Mouse (Mus musculus): ENCODE results near the gene Pskh1.

DNA sequence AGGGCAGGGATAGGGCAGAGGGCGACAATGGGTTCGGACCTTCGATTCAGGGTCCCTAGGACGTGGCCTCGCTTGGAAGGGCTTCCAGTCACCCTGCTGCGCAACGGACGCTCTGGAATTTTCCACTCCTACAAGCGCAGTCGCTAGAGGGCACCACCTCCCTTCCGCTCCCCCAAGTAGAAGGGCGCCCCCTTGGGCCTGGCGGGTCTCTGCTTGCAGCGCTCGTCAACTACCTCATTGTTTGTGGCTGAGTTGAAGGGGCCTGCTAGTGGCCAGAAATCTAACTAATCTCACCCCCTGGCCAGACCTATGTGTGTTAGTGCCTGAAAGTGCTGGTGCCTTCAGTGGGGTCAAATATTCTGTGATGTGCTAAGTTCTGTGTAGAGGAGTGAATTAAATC lies 79.1 kb downstream of the Pskh1 start, which contains the start of gene Dpep3:
- TF ChIP-seq GATA1 (IDR thresholded peaks at IDR 0.05; ENCODE audit: low read depth, low read length) (no peak), CTCF (IDR thresholded peaks at IDR 0.05 in 2 of 3, conservative IDR thresholded peaks at IDR 0.05 in 1 of 3; ENCODE audit: control insufficient read depth in 1 of 3, insufficient read depth in 1 of 3, low read depth in 2 of 3, low read length in 3 of 3, poor library complexity in 1 of 3, severe bottlenecking in 1 of 3) (peak in 2 of 3 experiments; percentile 41 to 52; a peak in 4 of 6 replicates)

Data from MEL (cell line).